Mouse (Mus musculus) forebrain, embryonic 15.5 days (tissue): ENCODE measurements around the gene Cfap65. TPM values are rescaled to one million over a fixed set of nuclear protein-coding genes. Genes with fewer than 3 reads are reported as not detected.

Experiments used
- ATAC-seq: fragments of 200-750 bp; cut with Nextera tagmentation; replicated peaks from 2 replicates; pipeline ENCODE4 v1.8.0; 2017; ENCODE audit warnings: mild to moderate bottlenecking, moderate TSS enrichment, moderate library complexity
- H3K27ac ChIP-seq: fragments of 300-500 bp; sonication (generic); replicated peaks from 2 replicates; pipeline ENCODE4 v1.5.1; 2015; ENCODE audit warnings: mild to moderate bottlenecking, inconsistent platforms
- H3K27me3 ChIP-seq: fragments of 300-500 bp; sonication (generic); 2 replicates; pipeline ENCODE4 v1.6.1; 2015; ENCODE audit warnings: inconsistent platforms
- H3K36me3 ChIP-seq: fragments of 300-500 bp; sonication (generic); 2 replicates; pipeline ENCODE4 v1.6.1; 2015; ENCODE audit warnings: mild to moderate bottlenecking, inconsistent platforms
- H3K4me1 ChIP-seq: fragments of 300-500 bp; sonication (generic); 2 replicates; pipeline ENCODE4 v1.6.1; 2015; ENCODE audit warnings: inconsistent platforms
- H3K4me2 ChIP-seq: fragments of 300-500 bp; sonication (generic); replicated peaks from 2 replicates; pipeline ENCODE4 v1.6.1; 2015; ENCODE audit warnings: mild to moderate bottlenecking, inconsistent platforms
- H3K4me3 ChIP-seq: fragments of 300-500 bp; sonication (generic); 2 replicates; pipeline ENCODE4 v1.5.1; 2015; ENCODE audit warnings: mild to moderate bottlenecking, inconsistent platforms
- H3K9ac ChIP-seq: fragments of 300-500 bp; sonication (generic); replicated peaks from 2 replicates; pipeline ENCODE4 v1.6.1; 2015; ENCODE audit warnings: mild to moderate bottlenecking, inconsistent platforms
- H3K9me3 ChIP-seq: fragments of 300-500 bp; sonication (generic); 2 replicates; pipeline ENCODE4 v1.6.1; 2016; ENCODE audit warnings: inconsistent platforms
- WGBS: fragments of 180-500 bp; shearing (Covaris S2); methylation state at CpG from one replicate; pipeline ENCODE4 v1.1.7; 2015; ENCODE audit warnings: mixed read lengths; 5-methylcytosine and 5-hydroxymethylcytosine counted together
- microRNA counts: library from miRNA; unstranded; fragments of <30 nt; microRNA quantifications from one replicate; lab custom pipeline; 2016
- microRNA-seq: library from miRNA; unstranded; fragments of <30 nt; microRNA quantifications from one replicate; pipeline ENCODE4, GENCODE M21; 2016
- polyA plus RNA-seq: library from polyadenylated mRNA; unstranded; fragments of >200 nt; fragmentation: Nextera tagmentation; extraction: Ambion mirVana; gene quantifications from 2 replicates; pipeline ENCODE4 v1.2.1, GENCODE M21; 2015

The Cfap65 gene
- polyA plus RNA-seq, 1 experiment from 2014 or later, result 0.67 TPM

GRCm38 (mm10) chr1:74858805-74859204 is 76.6 kb downstream of the Cfap65 start:
- no peak for ATAC-seq
- Histone ChIP-seq H3K4me2 (peak overlapping the region; percentile 89), H3K9ac (peak overlapping the region; percentile 27), H3K27me3 (peaks cover 19% of the 10 kb centered on the region), H3K4me1 (peaks cover 47% of the 10 kb centered on the region), H3K36me3 (no peaks in the 10 kb centered on the region), H3K27ac (no peak overlapping the region), H3K4me3 (peak overlapping the region; percentile 76), H3K9me3 (no peaks in the 10 kb centered on the region)
- 2% methylated on average over 16 of the region's 16 CpGs for WGBS

- no peaks in the 10 kb centered on the region for H3K36me3 ChIP-seq
- H3K4me3 ChIP-seq, result peak overlapping the region; percentile 76
- no peaks in the 10 kb centered on the region for H3K9me3 ChIP-seq
- peak; percentile 46 for ATAC-seq
- peaks cover 19% of the 10 kb centered on the region for H3K27me3 ChIP-seq
- peaks cover 47% of the 10 kb centered on the region for H3K4me1 ChIP-seq
- H3K4me2 ChIP-seq, result peak overlapping the region; percentile 89
- peak overlapping the region; percentile 52 for H3K9ac ChIP-seq
- H3K27ac ChIP-seq, result no peak overlapping the region
- under 1% methylated on average over 29 of the region's 29 CpGs for WGBS
Observed at GRCm38 (mm10) chr1:74858171-74858719, 77.2 kb downstream of the Cfap65 start.

GRCm38 (mm10) chr1:74857677-74858076 is 77.7 kb downstream of the Cfap65 start:
- H3K4me1 ChIP-seq, result peaks cover 47% of the 10 kb centered on the region
- WGBS, result 3% methylated on average over 4 of the region's 4 CpGs

GRCm38 (mm10) chr1:74857201-74857600 is 78.2 kb downstream of the Cfap65 start:
- ATAC-seq, result no peak
- WGBS, result 3% methylated on average over 20 of the region's 20 CpGs
- H3K36me3 ChIP-seq, result no peaks in the 10 kb centered on the region
- peak overlapping the region; percentile 52; the same call in 1 of the 2 replicates for H3K9ac ChIP-seq
- peak overlapping the region; percentile 89 for H3K4me2 ChIP-seq
- H3K4me1 ChIP-seq, result peaks cover 47% of the 10 kb centered on the region
- peaks cover 25% of the 10 kb centered on the region for H3K27me3 ChIP-seq
- H3K9me3 ChIP-seq, result no peaks in the 10 kb centered on the region
- H3K4me3 ChIP-seq, result peak overlapping the region; percentile 76
- no peak overlapping the region for H3K27ac ChIP-seq

More at GRCm38 (mm10) chr1:74857677-74858076, 77.7 kb downstream of the Cfap65 start:
- Histone ChIP-seq H3K4me3 (peak overlapping the region; percentile 76), H3K36me3 (no peaks in the 10 kb centered on the region), H3K27ac (no peak overlapping the region), H3K4me2 (peak overlapping the region; percentile 89), H3K9me3 (no peaks in the 10 kb centered on the region), H3K27me3 (peaks cover 21% of the 10 kb centered on the region), H3K9ac (peak overlapping the region; percentile 52)
- no peak for ATAC-seq

GRCm38 (mm10) chr1:74856791-74857190 is 78.6 kb downstream of the Cfap65 start:
- Histone ChIP-seq H3K9me3 (no peaks in the 10 kb centered on the region), H3K4me2 (peak overlapping the region; percentile 89), H3K36me3 (no peaks in the 10 kb centered on the region), H3K27ac (no peak overlapping the region), H3K4me1 (peaks cover 49% of the 10 kb centered on the region), H3K27me3 (peaks cover 27% of the 10 kb centered on the region), H3K4me3 (peak overlapping the region; percentile 76), H3K9ac (peak overlapping the region; percentile 82; the same call in 1 of the 2 replicates)
- 3% methylated on average over 7 of the region's 7 CpGs for WGBS
- ATAC-seq, result no peak

GRCm38 (mm10) chr1:74856439-74856720 is 79.0 kb downstream of the Cfap65 start:
- Histone ChIP-seq H3K4me1 (peaks cover 53% of the 10 kb centered on the region), H3K9me3 (no peaks in the 10 kb centered on the region), H3K36me3 (no peaks in the 10 kb centered on the region), H3K4me3 (peak overlapping the region; percentile 76), H3K4me2 (peak overlapping the region; percentile 89), H3K9ac (peak overlapping the region; percentile 82), H3K27ac (no peak overlapping the region), H3K27me3 (peaks cover 27% of the 10 kb centered on the region)
- WGBS, result 4% methylated on average over 11 of the region's 11 CpGs
- no peak for ATAC-seq

- whole genome bisulfite sequencing, result 1% methylated on average over 74 of the region's 74 CpGs
- Histone ChIP-seq H3K4me3 (peak overlapping the region; percentile 76), H3K27ac (no peak overlapping the region), H3K9me3 (no peaks in the 10 kb centered on the region), H3K36me3 (no peaks in the 10 kb centered on the region), H3K4me2 (peak overlapping the region; percentile 89), H3K9ac (peak overlapping the region; percentile 82), H3K4me1 (peaks cover 57% of the 10 kb centered on the region), H3K27me3 (peaks cover 30% of the 10 kb centered on the region)
- no peak for ATAC-seq
Observed at GRCm38 (mm10) chr1:74855651-74856438, 79.6 kb downstream of the Cfap65 start.

GRCm38 (mm10) chr1:74855156-74855555 is 80.2 kb downstream of the Cfap65 start:
- H3K27me3 ChIP-seq, result peaks cover 33% of the 10 kb centered on the region
- H3K9me3 ChIP-seq, result no peaks in the 10 kb centered on the region
- peak overlapping the region; percentile 70 for H3K27ac ChIP-seq
- no peaks in the 10 kb centered on the region for H3K36me3 ChIP-seq
- no peak for ATAC-seq
- peaks cover 57% of the 10 kb centered on the region for H3K4me1 ChIP-seq
- under 1% methylated on average over 34 of the region's 48 CpGs for WGBS
- peak overlapping the region; percentile 89 for H3K4me2 ChIP-seq
- H3K4me3 ChIP-seq, result peak overlapping the region; percentile 76
- peak overlapping the region; percentile 82 for H3K9ac ChIP-seq

GRCm38 (mm10) chr1:74854306-74855056 is 80.9 kb downstream of the Cfap65 start, which contains the start of gene Cdk5r2:
Gene Cdk5r2 (plus strand): TSS chr1:74854934.
- Histone ChIP-seq H3K4me2 (peak within 1 kb of the TSS; percentile 89), H3K36me3 (no peaks in the 10 kb centered on the region), H3K9ac (peak within 1 kb of the TSS; percentile 82), H3K4me1 (peaks cover 57% of the 10 kb centered on the region), H3K4me3 (peak within 1 kb of the TSS; percentile 76), H3K27me3 (peaks cover 33% of the 10 kb centered on the region), H3K27ac (peak within 1 kb of the TSS; percentile 70), H3K9me3 (no peaks in the 10 kb centered on the region)
- WGBS, result 3% methylated on average over 38 of the region's 39 CpGs
- peak; percentile 94 for ATAC-seq

MicroRNA genes within 50 kb of the gene (microRNA counts, 519-probe panel; counts per million panel counts)
- not detected for microRNA mmu-miR-375 (lab: Ali Mortazavi, UCI)

Small RNA genes within 50 kb of the gene (microRNA-seq; reads per million reads assigned to microRNA genes)
- 229 reads per million, percentile 64 among the genes with 10 or more reads in this experiment for gene Mir375

Other genes starting within 250 kb of the Cfap65 start
- gene Cyp27a1, start 222.0 kb downstream of the Cfap65 start, polyA plus RNA-seq, result 0.91 and 1.6 TPM in 2 replicates
- not detected in 2 replicates for gene Prkag3, start 186.4 kb downstream of the Cfap65 start, polyA plus RNA-seq
- 2.2 and 2.3 TPM in 2 replicates for gene Wnt6, start 163.7 kb downstream of the Cfap65 start, polyA plus RNA-seq
- 0.50 and 0.80 TPM in 2 replicates for gene Wnt10a, start 144.1 kb downstream of the Cfap65 start, polyA plus RNA-seq
- gene Cdk5r2, start 80.7 kb downstream of the Cfap65 start, polyA plus RNA-seq, result 2.1 and 2.4 TPM in 2 replicates
- 0.46 TPM in 1 of 2 replicates, not detected in the other for gene Fev, start 50.2 kb downstream of the Cfap65 start, polyA plus RNA-seq
- gene Cryba2, start 42.5 kb downstream of the Cfap65 start, polyA plus RNA-seq, result not detected in 2 replicates
- gene Ihh, start 16.1 kb upstream of the Cfap65 start, polyA plus RNA-seq, result 0.09 and 0.22 TPM in 2 replicates
- gene Nhej1, start 189.6 kb upstream of the Cfap65 start, polyA plus RNA-seq, result 7.0 and 7.7 TPM in 2 replicates
- gene Slc23a3, start 198.3 kb upstream of the Cfap65 start, polyA plus RNA-seq, result not detected in 2 replicates
- gene Cnppd1, start 207.1 kb upstream of the Cfap65 start, polyA plus RNA-seq, result 55.5 and 57.9 TPM in 2 replicates
- gene Retreg2, start 207.2 kb upstream of the Cfap65 start, polyA plus RNA-seq, result 91.2 and 103 TPM in 2 replicates
- gene Zfand2b, start 233.0 kb upstream of the Cfap65 start, polyA plus RNA-seq, result 40.4 and 42.9 TPM in 2 replicates
- 42.9 and 45.1 TPM in 2 replicates for gene Abcb6, start 244.8 kb upstream of the Cfap65 start, polyA plus RNA-seq